Mouse (Mus musculus) liver, adult 2 months (tissue): ENCODE data around the gene Mfng.
A peak's percentile ranks its signal among the peaks of the same experiment; 100 is the strongest.

ENCODE experiments used
- CTCF ChIP-seq: fragments of 200-500 bp; IDR thresholded peaks from 2 replicates; pipeline ENCODE4 v1.5.1; 2011; ENCODE audit warnings: low read depth, low read length, control low read depth
- POLR2A ChIP-seq: fragments of 200-500 bp; IDR thresholded peaks from 2 replicates; pipeline ENCODE4 v1.6.1; 2011; ENCODE audit warnings: low read length, control low read depth; ENCODE audit not compliant: insufficient read depth; ENCODE audit errors: extremely low read depth

- TF ChIP-seq CTCF (0 out of 2 replicates have a peak, but pooled peaks have one; percentile 6), POLR2A (no peak)
Observed at GRCm38 (mm10) chr15:78801971-78802741, 28.9 kb upstream of the Mfng start.
